12 mouse cellular contexts compared by ENCODE assay signal in genomic region chr19:16260435-16260832, GRCm38 (mm10).
A peak's percentile ranks its signal among the peaks of the same experiment; 100 is the strongest.
DNase-seq lines count a peak whose midpoint lies in the region; ATAC-seq lines count a peak whose summit lies in the region.
"Had no signal": no experiment of that assay in that cellular context is flagged by ENCODE, and none has a peak within 500 bp of the region (broad histone marks: within the 10 kb centered on the region; RNA-seq: fewer than 3 reads in every experiment).

No protein-coding gene starts in this region.

- H3K4me2 ChIP-seq in hindbrain, embryonic 11.5 days (replicated peaks; ENCODE audit: low read depth, low read length) = no peak overlapping the region
- H3K4me2 ChIP-seq in hindbrain, embryonic 13.5 days = no peak overlapping the region
- H3K4me2 ChIP-seq in heart, embryonic 11.5 days = no peak overlapping the region
- H3K4me2 ChIP-seq in hindbrain, embryonic 14.5 days (replicated peaks) = no peak overlapping the region
- H3K4me2 ChIP-seq: forebrain, embryonic 13.5 days; lung, embryonic 15.5 days had no signal

- DNase-seq in hindbrain, embryonic 11.5 days (ENCODE audit: low spot score) = peak; percentile 52
- DNase-seq in thymus, postnatal 14 days = peak; percentile 25
- DNase-seq in thymus, postnatal 36 days = no peak
- peak; percentile 51 for DNase-seq in embryo, embryonic 11 days
- no peak for DNase-seq in hindbrain, embryonic 14.5 days (ENCODE audit: low spot score)
- DNase-seq: cerebellum, adult 18-20 months; heart, postnatal 10 days had no signal

- ATAC-seq in hindbrain, embryonic 11.5 days (ENCODE audit: low FRiP score) = no peak
- no peak for ATAC-seq in hindbrain, embryonic 13.5 days (ENCODE audit: low FRiP score)
- no peak for ATAC-seq in monocyte, adult 5-6 weeks (replicated peaks; ENCODE audit: insufficient number of reproducible peaks, low FRiP score, low TSS enrichment, poor library complexity, severe bottlenecking)
- no peak for ATAC-seq in heart, embryonic 11.5 days (replicated peaks; ENCODE audit: insufficient number of reproducible peaks, low FRiP score, low TSS enrichment)
- no peak for ATAC-seq in hindbrain, embryonic 14.5 days (ENCODE audit: low FRiP score)
- ATAC-seq: forebrain, embryonic 13.5 days had no signal

- no peaks in the 10 kb centered on the region for H3K4me1 ChIP-seq in hindbrain, embryonic 11.5 days (replicated peaks; ENCODE audit: control insufficient read depth, insufficient read depth, low read length)
- H3K4me1 ChIP-seq in hindbrain, embryonic 13.5 days (replicated peaks) = peaks cover 28% of the 10 kb centered on the region
- peaks cover 29% of the 10 kb centered on the region for H3K4me1 ChIP-seq in heart, embryonic 11.5 days (ENCODE audit: control insufficient read depth, insufficient read depth, low read length)
- peaks cover 4% of the 10 kb centered on the region; the same call in 1 of the 2 replicates for H3K4me1 ChIP-seq in hindbrain, embryonic 14.5 days (replicated peaks; ENCODE audit: control insufficient read depth, insufficient read depth, low read length)
- H3K4me1 ChIP-seq: forebrain, embryonic 13.5 days had no signal

- no peaks in the 10 kb centered on the region for H3K9me3 ChIP-seq in hindbrain, embryonic 11.5 days (ENCODE audit: control insufficient read depth, low read length)
- no peaks in the 10 kb centered on the region for H3K9me3 ChIP-seq in hindbrain, embryonic 13.5 days
- no peaks in the 10 kb centered on the region for H3K9me3 ChIP-seq in heart, embryonic 11.5 days (replicated peaks; ENCODE audit: control insufficient read depth, low read length)
- H3K9me3 ChIP-seq in hindbrain, embryonic 14.5 days (ENCODE audit: control insufficient read depth, low read length) = no peaks in the 10 kb centered on the region
- H3K9me3 ChIP-seq: forebrain, embryonic 13.5 days; lung, embryonic 15.5 days had no signal

- no peaks in the 10 kb centered on the region for H3K27me3 ChIP-seq in hindbrain, embryonic 11.5 days (ENCODE audit: control insufficient read depth, insufficient read depth, low read length)
- H3K27me3 ChIP-seq in hindbrain, embryonic 13.5 days = no peaks in the 10 kb centered on the region
- no peaks in the 10 kb centered on the region for H3K27me3 ChIP-seq in heart, embryonic 11.5 days (ENCODE audit: control insufficient read depth, insufficient read depth, low read length)
- H3K27me3 ChIP-seq in hindbrain, embryonic 14.5 days (ENCODE audit: control insufficient read depth, insufficient read depth, low read length) = no peaks in the 10 kb centered on the region
- H3K27me3 ChIP-seq: forebrain, embryonic 13.5 days; lung, embryonic 15.5 days had no signal

- H3K4me3 ChIP-seq in hindbrain, embryonic 11.5 days (ENCODE audit: low read depth, low read length) = no peak overlapping the region
- no peak overlapping the region for H3K4me3 ChIP-seq in hindbrain, embryonic 13.5 days
- no peak overlapping the region for H3K4me3 ChIP-seq in heart, embryonic 11.5 days (ENCODE audit: low read depth, low read length)
- H3K4me3 ChIP-seq in hindbrain, embryonic 14.5 days (replicated peaks; ENCODE audit: low read length) = no peak overlapping the region
- H3K4me3 ChIP-seq: forebrain, embryonic 13.5 days; lung, embryonic 15.5 days had no signal

- H3K36me3 ChIP-seq in hindbrain, embryonic 11.5 days (ENCODE audit: control insufficient read depth, insufficient read depth, low read length) = no peaks in the 10 kb centered on the region
- no peaks in the 10 kb centered on the region for H3K36me3 ChIP-seq in hindbrain, embryonic 13.5 days
- H3K36me3 ChIP-seq in heart, embryonic 11.5 days (ENCODE audit: control insufficient read depth, insufficient read depth, low read length) = no peaks in the 10 kb centered on the region
- no peaks in the 10 kb centered on the region for H3K36me3 ChIP-seq in hindbrain, embryonic 14.5 days (replicated peaks; ENCODE audit: control insufficient read depth, insufficient read depth)
- H3K36me3 ChIP-seq: lung, embryonic 15.5 days had no signal

- H3K9ac ChIP-seq in hindbrain, embryonic 11.5 days (ENCODE audit: low read depth, low read length) = no peak overlapping the region
- no peak overlapping the region for H3K9ac ChIP-seq in hindbrain, embryonic 13.5 days
- H3K9ac ChIP-seq in heart, embryonic 11.5 days (ENCODE audit: low read depth, low read length) = no peak overlapping the region
- no peak overlapping the region for H3K9ac ChIP-seq in hindbrain, embryonic 14.5 days
- H3K9ac ChIP-seq: forebrain, embryonic 13.5 days; lung, embryonic 15.5 days had no signal

- no peak overlapping the region for H3K27ac ChIP-seq in hindbrain, embryonic 11.5 days (ENCODE audit: low read depth, low read length)
- no peak overlapping the region for H3K27ac ChIP-seq in hindbrain, embryonic 13.5 days
- H3K27ac ChIP-seq in heart, embryonic 11.5 days (ENCODE audit: low read depth, low read length) = no peak overlapping the region
- no peak overlapping the region for H3K27ac ChIP-seq in hindbrain, embryonic 14.5 days
- H3K27ac ChIP-seq: forebrain, embryonic 13.5 days; lung, embryonic 15.5 days had no signal

- WGBS in hindbrain, embryonic 11.5 days = 58% methylated on average over 2 of the region's 2 CpGs
- 58% methylated on average over 2 of the region's 2 CpGs for WGBS in hindbrain, embryonic 13.5 days
- 58% methylated on average over 2 of the region's 2 CpGs for WGBS in heart, embryonic 11.5 days (ENCODE audit: insufficient replicate concordance)
- WGBS in hindbrain, embryonic 14.5 days = 72% methylated on average over 2 of the region's 2 CpGs

Comparison
In these comparisons a context has a peak if more than half of its experiments do, and no peak if none do; other contexts are left out.
1. DNase-seq: peak in hindbrain, embryonic 11.5 days (single experiment), thymus, postnatal 14 days (single experiment) and embryo, embryonic 11 days (single experiment); none in thymus, postnatal 36 days (0 of 2) and hindbrain, embryonic 14.5 days (single experiment).